In genomic region chr2:140667261-140668047, GRCm38 (mm10) we compare ENCODE assay signal across 9 mouse cellular contexts. TPM values are rescaled to one million over a fixed set of nuclear protein-coding genes. Genes with fewer than 3 reads are reported as not detected.
DNase-seq lines count a peak whose midpoint lies in the region; ATAC-seq lines count a peak whose summit lies in the region.
"Had no signal": no experiment of that assay in that cellular context is flagged by ENCODE, and none has a peak within 500 bp of the region (broad histone marks: within the 10 kb centered on the region; RNA-seq: fewer than 3 reads in every experiment).

No protein-coding gene starts in this region.

- H3K4me1 ChIP-seq in kidney, embryonic 14.5 days (ENCODE audit: control insufficient read depth, insufficient read depth, low read length), result peaks cover 11% of the 10 kb centered on the region; the same call in 1 of the 2 replicates
- H3K4me1 ChIP-seq in embryonic facial prominence, embryonic 13.5 days, result peaks cover 26% of the 10 kb centered on the region
- peaks cover 16% of the 10 kb centered on the region for H3K4me1 ChIP-seq in hindbrain, embryonic 12.5 days
- peaks cover 42% of the 10 kb centered on the region for H3K4me1 ChIP-seq in midbrain, embryonic 13.5 days (replicated peaks)

- peak overlapping the region; percentile 8 for H3K9ac ChIP-seq in kidney, embryonic 14.5 days (ENCODE audit: low read depth, low read length)
- peak overlapping the region; percentile 68 for H3K9ac ChIP-seq in embryonic facial prominence, embryonic 13.5 days
- 0 out of 2 replicates have a peak overlapping the region, but pooled peaks have one; percentile 41 for H3K9ac ChIP-seq in hindbrain, embryonic 12.5 days
- H3K9ac ChIP-seq in midbrain, embryonic 13.5 days (replicated peaks), result peak overlapping the region; percentile 63

- H3K36me3 ChIP-seq in kidney, embryonic 14.5 days (ENCODE audit: control insufficient read depth, insufficient read depth, low read length), result peaks cover 4% of the 10 kb centered on the region; the same call in 1 of the 2 replicates
- peaks cover 15% of the 10 kb centered on the region for H3K36me3 ChIP-seq in embryonic facial prominence, embryonic 13.5 days
- H3K36me3 ChIP-seq in hindbrain, embryonic 12.5 days, result no peaks in the 10 kb centered on the region
- H3K36me3 ChIP-seq in midbrain, embryonic 13.5 days, result peaks cover 6% of the 10 kb centered on the region; the same call in 1 of the 2 replicates

- H3K27ac ChIP-seq in kidney, embryonic 14.5 days (ENCODE audit: low read depth, low read length), result no peak overlapping the region
- H3K27ac ChIP-seq in embryonic facial prominence, embryonic 13.5 days, result peak overlapping the region; percentile 73
- peak overlapping the region; percentile 48; the same call in 1 of the 2 replicates for H3K27ac ChIP-seq in hindbrain, embryonic 12.5 days
- peak overlapping the region; percentile 40; the same call in 1 of the 2 replicates for H3K27ac ChIP-seq in midbrain, embryonic 13.5 days

- no peak for ATAC-seq in kidney, embryonic 14.5 days (ENCODE audit: low FRiP score, low TSS enrichment)
- no peak for ATAC-seq in embryonic facial prominence, embryonic 13.5 days (ENCODE audit: insufficient number of reproducible peaks, insufficient read depth, low FRiP score, low TSS enrichment, low read depth)
- no peak for ATAC-seq in hindbrain, embryonic 12.5 days (ENCODE audit: low FRiP score)
- ATAC-seq in midbrain, embryonic 13.5 days, result no peak

- no peaks in the 10 kb centered on the region for H3K9me3 ChIP-seq in kidney, embryonic 14.5 days (ENCODE audit: control insufficient read depth, low read length)
- no peaks in the 10 kb centered on the region for H3K9me3 ChIP-seq in embryonic facial prominence, embryonic 13.5 days
- H3K9me3 ChIP-seq in hindbrain, embryonic 12.5 days (replicated peaks), result no peaks in the 10 kb centered on the region
- no peaks in the 10 kb centered on the region for H3K9me3 ChIP-seq in midbrain, embryonic 13.5 days

- DNase-seq in kidney, adult 9 months, result no peak
- no peak for DNase-seq in gastrocnemius, postnatal 10 days
- DNase-seq in layer of hippocampus, postnatal 10 days (ENCODE audit: low spot score in 2 of 2), result no peak
- DNase-seq in ovary, postnatal 14 days (ENCODE audit: low spot score), result no peak

- WGBS in kidney, embryonic 14.5 days, result 69% methylated on average over 13 of the region's 13 CpGs
- 18% methylated on average over 13 of the region's 13 CpGs for WGBS in embryonic facial prominence, embryonic 13.5 days
- 30% methylated on average over 13 of the region's 13 CpGs for whole genome bisulfite sequencing in hindbrain, embryonic 12.5 days
- 9% methylated on average over 13 of the region's 13 CpGs for WGBS in midbrain, embryonic 13.5 days

- H3K27me3 ChIP-seq in kidney, embryonic 14.5 days (ENCODE audit: control insufficient read depth, insufficient read depth, low read length), result no peaks in the 10 kb centered on the region
- H3K27me3 ChIP-seq in embryonic facial prominence, embryonic 13.5 days, result no peaks in the 10 kb centered on the region
- H3K27me3 ChIP-seq in hindbrain, embryonic 12.5 days, result no peaks in the 10 kb centered on the region
- no peaks in the 10 kb centered on the region for H3K27me3 ChIP-seq in midbrain, embryonic 13.5 days

- H3K4me3 ChIP-seq in kidney, embryonic 14.5 days (ENCODE audit: low read length), result peak overlapping the region; percentile 21
- peak overlapping the region; percentile 71 for H3K4me3 ChIP-seq in embryonic facial prominence, embryonic 13.5 days
- H3K4me3 ChIP-seq in hindbrain, embryonic 12.5 days, result peak overlapping the region; percentile 31
- peak overlapping the region; percentile 72 for H3K4me3 ChIP-seq in midbrain, embryonic 13.5 days (replicated peaks)

- peak overlapping the region; percentile 34 for H3K4me2 ChIP-seq in kidney, embryonic 14.5 days (replicated peaks; ENCODE audit: low read depth, low read length)
- H3K4me2 ChIP-seq in embryonic facial prominence, embryonic 13.5 days, result peak overlapping the region; percentile 66
- H3K4me2 ChIP-seq in hindbrain, embryonic 12.5 days (replicated peaks), result peak overlapping the region; percentile 59
- peak overlapping the region; percentile 66 for H3K4me2 ChIP-seq in midbrain, embryonic 13.5 days (replicated peaks)

RNA-seq across cellular contexts. Expression of gene Flrt3, which starts 3.8 kb away (rescaled TPM):
- 18.6 and 27.5 TPM in 2 replicates for polyA plus RNA-seq in kidney, embryonic 14.5 days (2014; fragmentation: Nextera tagmentation; extraction: Ambion mirVana)
- polyA plus RNA-seq in embryonic facial prominence, embryonic 13.5 days (2015; fragmentation: Nextera tagmentation; extraction: Ambion mirVana), result 76.2 and 82.9 TPM in 2 replicates
- polyA plus RNA-seq in hindbrain, embryonic 12.5 days (2016; fragmentation: Nextera tagmentation; extraction: Ambion mirVana), result 44.3 and 47.6 TPM in 2 replicates
- polyA plus RNA-seq in midbrain, embryonic 13.5 days (2015; fragmentation: Nextera tagmentation; extraction: Ambion mirVana), result 61.5 and 62.3 TPM in 2 replicates
- total RNA-seq in gastrocnemius, postnatal 10 days (2021), result 1 to 10 TPM; 2.1 to 2.3 TPM
- 10 to 100 TPM; 31.7 to 36.5 TPM for total RNA-seq in layer of hippocampus, postnatal 10 days (2021)
- total RNA-seq: common myeloid progenitor, adult 5-6 weeks had no signal

Comparison
In these comparisons a context has a peak if more than half of its experiments do, and no peak if none do; other contexts are left out.
1. H3K4me3 ChIP-seq: peak in every context shown above with its lines; median percentile 72 in midbrain, embryonic 13.5 days; 71 in embryonic facial prominence, embryonic 13.5 days; 31 in hindbrain, embryonic 12.5 days; 21 in kidney, embryonic 14.5 days.
2. H3K9ac ChIP-seq: peak in every context shown above with its lines; median percentile 68 in embryonic facial prominence, embryonic 13.5 days; 63 in midbrain, embryonic 13.5 days; 41 in hindbrain, embryonic 12.5 days; 8 in kidney, embryonic 14.5 days.